Mouse (Mus musculus) erythroblast, embryonic 14.5 days (primary cell): ENCODE measurements around the gene Rps12-ps3.

ENCODE experiments used
- GATA1 ChIP-seq: IDR thresholded peaks from 2 replicates; pipeline ENCODE4 v1.6.1; 2012; ENCODE audit warnings: low read length, inconsistent platforms, mixed read lengths
- TAL1 ChIP-seq: IDR thresholded peaks from 3 replicates; pipeline ENCODE4 v1.6.1; 2012; ENCODE audit warnings: low read length, inconsistent platforms, mixed read lengths

- TF ChIP-seq TAL1 = no peak
- no peak for TF ChIP-seq GATA1
Measured at GRCm38 (mm10) chr19:59316571-59316970, 5.5 kb upstream of the Rps12-ps3 start.
